Mouse (Mus musculus): ENCODE measurements at regions not wholly inside any gene's neighbourhood (a gene's known extent, or its start where the extent isn't known, plus 50 kb on each side); places are given as distances from the start of the nearest gene placed in this dataset.

DNA sequence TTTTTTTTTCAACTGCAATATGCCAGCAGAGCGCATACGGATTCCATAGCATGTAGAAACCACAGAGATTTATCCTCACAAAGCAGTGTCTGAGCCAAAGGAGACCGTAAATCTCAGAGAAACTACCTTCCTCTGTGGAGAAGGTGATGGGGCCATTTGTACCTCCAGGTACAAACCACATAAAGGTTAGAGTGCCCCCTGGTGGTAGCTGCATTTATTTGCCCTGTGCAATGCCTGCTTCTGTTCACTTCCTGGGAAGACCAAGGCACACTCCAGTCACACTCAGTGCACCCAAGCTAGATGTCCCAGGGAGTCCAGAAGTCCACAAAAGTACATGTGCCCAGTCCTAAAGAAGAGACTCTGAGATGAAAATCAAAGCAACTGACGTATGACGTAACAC, 104.1 kb upstream of the Dock1 start:
- no peak for TF ChIP-seq HCFC1 (IDR thresholded peaks at IDR 0.05; ENCODE audit: borderline replicate concordance, insufficient read depth, low read length)
- TF ChIP-seq MAFK (IDR thresholded peaks at IDR 0.05; ENCODE audit: insufficient read depth, low read depth, low read length) = no peak
- TF ChIP-seq CHD2 (IDR thresholded peaks at IDR 0.05; ENCODE audit: low read depth, low read length) = no peak
- TF ChIP-seq ZNF384 (IDR thresholded peaks at IDR 0.05; ENCODE audit: low read depth, low read length) = no peak

Measured in ES-E14 (cell line).